Mouse (Mus musculus) midbrain, embryonic 13.5 days (tissue): ENCODE data around the gene Fbxl21. TPM values are rescaled to one million over a fixed set of nuclear protein-coding genes. Genes with fewer than 3 reads are reported as not detected.

Source experiments
- ATAC-seq: fragments of 200-750 bp; cut with Nextera tagmentation; 2 replicates; pipeline ENCODE4 v1.8.0; 2017; ENCODE audit warnings: mild to moderate bottlenecking, moderate TSS enrichment, moderate library complexity
- H3K27ac ChIP-seq: fragments of 300-500 bp; sonication (generic); 2 replicates; pipeline ENCODE4 v1.5.1; 2015; ENCODE audit warnings: inconsistent platforms, mild to moderate bottlenecking, moderate library complexity
- H3K27me3 ChIP-seq: fragments of 300-500 bp; sonication (generic); 2 replicates; pipeline ENCODE4 v1.6.1; 2015; ENCODE audit warnings: mild to moderate bottlenecking, inconsistent platforms
- H3K36me3 ChIP-seq: fragments of 300-500 bp; sonication (generic); 2 replicates; pipeline ENCODE4 v1.6.1; 2015; ENCODE audit warnings: mild to moderate bottlenecking, inconsistent platforms
- H3K4me1 ChIP-seq: fragments of 300-500 bp; sonication (generic); replicated peaks from 2 replicates; pipeline ENCODE4 v1.6.1; 2015; ENCODE audit warnings: inconsistent platforms
- H3K4me2 ChIP-seq: fragments of 300-500 bp; sonication (generic); replicated peaks from 2 replicates; pipeline ENCODE4 v1.6.1; 2015; ENCODE audit warnings: moderate library complexity, mild to moderate bottlenecking, inconsistent platforms
- H3K4me3 ChIP-seq: fragments of 300-500 bp; sonication (generic); replicated peaks from 2 replicates; pipeline ENCODE4 v1.5.1; 2015; ENCODE audit warnings: mild to moderate bottlenecking, inconsistent platforms
- H3K9ac ChIP-seq: fragments of 300-500 bp; sonication (generic); replicated peaks from 2 replicates; pipeline ENCODE4 v1.6.1; 2015; ENCODE audit warnings: mild to moderate bottlenecking, inconsistent platforms
- H3K9me3 ChIP-seq: fragments of 300-500 bp; sonication (generic); 2 replicates; pipeline ENCODE4 v1.6.1; 2016; ENCODE audit warnings: mild to moderate bottlenecking, inconsistent platforms
- WGBS: fragments of 180-500 bp; shearing (Covaris S2); methylation state at CpG from one replicate; pipeline ENCODE4 v1.1.7; 2015; 5-methylcytosine and 5-hydroxymethylcytosine counted together
- polyA plus RNA-seq: library from polyadenylated mRNA; unstranded; fragments of >200 nt; fragmentation: Nextera tagmentation; extraction: Ambion mirVana; gene quantifications from 2 replicates; pipeline ENCODE4 v1.2.1, GENCODE M21; 2015

The Fbxl21 gene
- polyA plus RNA-seq, 1 experiment from 2014 or later, result 2.6 TPM

DNA sequence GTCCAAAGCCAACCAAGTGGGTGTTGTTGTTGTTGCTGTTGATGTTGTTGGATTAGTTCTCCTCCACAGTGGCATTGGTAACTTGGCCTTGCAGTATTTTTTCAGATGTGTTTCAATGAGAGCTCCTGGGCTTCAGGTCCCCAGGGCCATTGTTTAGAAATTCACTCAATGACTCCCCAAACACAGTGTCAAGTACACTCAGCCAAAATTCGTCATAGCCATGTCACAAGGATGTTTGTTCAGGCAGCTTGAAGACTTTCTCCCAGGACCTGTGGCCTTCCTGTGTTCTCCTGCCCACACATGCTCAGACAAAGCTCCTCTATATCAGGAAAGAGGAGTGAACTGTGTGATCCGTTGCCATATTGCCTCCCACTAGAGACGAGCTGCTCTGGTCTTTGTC, 63.8 kb downstream of the Fbxl21 start:
- no peak for ATAC-seq
- 87% methylated on average over 3 of the region's 3 CpGs for WGBS
- Histone ChIP-seq H3K4me3 (no peak overlapping the region), H3K4me2 (no peak overlapping the region), H3K27me3 (peaks cover 22% of the 10 kb centered on the region), H3K9ac (no peak overlapping the region), H3K4me1 (peaks cover 31% of the 10 kb centered on the region), H3K36me3 (no peaks in the 10 kb centered on the region), H3K27ac (no peak overlapping the region), H3K9me3 (no peaks in the 10 kb centered on the region)

Other genes with a start within 250 kb of the Fbxl21 start
- gene Cxcl14, start 225.9 kb upstream of the Fbxl21 start, polyA plus RNA-seq, result 7.4 and 8.0 TPM in 2 replicates
- not detected in 2 replicates for gene Gm3045, start 95.9 kb upstream of the Fbxl21 start, polyA plus RNA-seq
- not detected in 2 replicates for gene Slc25a48, start 84.1 kb upstream of the Fbxl21 start, polyA plus RNA-seq
- gene Il9, start 40.2 kb upstream of the Fbxl21 start, polyA plus RNA-seq, result not detected in 2 replicates
- not detected in 2 replicates for gene Lect2, start 26.0 kb downstream of the Fbxl21 start, polyA plus RNA-seq
- 4.0 and 4.8 TPM in 2 replicates for gene Tgfbi, start 87.1 kb downstream of the Fbxl21 start, polyA plus RNA-seq
- 24.8 and 26.5 TPM in 2 replicates for gene Smad5, start 180.5 kb downstream of the Fbxl21 start, polyA plus RNA-seq
- gene Gm45623, start 231.4 kb downstream of the Fbxl21 start, polyA plus RNA-seq, result 0.74 and 1.2 TPM in 2 replicates